Mouse (Mus musculus): ENCODE data around the gene 4921507P07Rik.

GRCm38 (mm10) chr6:50586316-50586715 lies 10.1 kb downstream of the 4921507P07Rik start:
- no peak for TF ChIP-seq MYOD1 (IDR thresholded peaks at IDR 0.05; ENCODE audit: control insufficient read depth in 1 of 3, insufficient read length in 2 of 3, low read depth in 2 of 3)
- TF ChIP-seq TCF3 (IDR thresholded peaks at IDR 0.05; ENCODE audit: insufficient read length, low read depth), result no peak
- no peak for TF ChIP-seq REST (IDR thresholded peaks at IDR 0.05; ENCODE audit: insufficient read depth, insufficient read length)
- no peak for TF ChIP-seq E2F4 (IDR thresholded peaks at IDR 0.05; ENCODE audit: insufficient read depth)
- TF ChIP-seq MAX (IDR thresholded peaks at IDR 0.05; ENCODE audit: low read depth), result no peak
- TF ChIP-seq POLR2A (IDR thresholded peaks at IDR 0.05; ENCODE audit: insufficient read length, low read depth), result no peak
- TF ChIP-seq USF1 (IDR thresholded peaks at IDR 0.05; ENCODE audit: low read depth), result no peak
- TF ChIP-seq POLR2AphosphoS2 (IDR thresholded peaks at IDR 0.05; ENCODE audit: insufficient read length, low read depth), result no peak
- no peak for TF ChIP-seq TCF12 (IDR thresholded peaks at IDR 0.05; ENCODE audit: insufficient read depth, poor library complexity, severe bottlenecking)

Data from myocyte (in vitro differentiated cells).